Mouse (Mus musculus): ENCODE measurements at regions not wholly inside any gene's neighbourhood (a gene's known extent, or its start where the extent isn't known, plus 50 kb on each side); places are given as distances from the start of the nearest gene placed in this dataset.

- no peak for DNase-seq (ENCODE audit: low read depth, low spot score)
Observed at GRCm38 (mm10) chr7:130036235-130036634, 444.6 kb downstream of the Wdr11 start.

- no peak for DNase-seq (ENCODE audit: low read depth, low spot score)
Observed at GRCm38 (mm10) chr7:130036845-130037572, 445.3 kb downstream of the Wdr11 start.

- no peak for DNase-seq (ENCODE audit: low read depth, low spot score)
Observed at GRCm38 (mm10) chr7:130037573-130037925, 445.9 kb downstream of the Wdr11 start.

GRCm38 (mm10) chr7:130040596-130040995 lies 448.9 kb downstream of the Wdr11 start:
- no peak for DNase-seq (ENCODE audit: low read depth, low spot score)

- DNase-seq (ENCODE audit: low read depth, low spot score), result no peak
Observed at GRCm38 (mm10) chr7:130041402-130041965, 449.8 kb downstream of the Wdr11 start.

GRCm38 (mm10) chr7:130042296-130042910 lies 450.7 kb downstream of the Wdr11 start:
- no peak for DNase-seq (ENCODE audit: low read depth, low spot score)

- no peak for DNase-seq (ENCODE audit: low read depth, low spot score)
Observed at GRCm38 (mm10) chr7:130043397-130044234, 452.0 kb downstream of the Wdr11 start.

- DNase-seq (ENCODE audit: low read depth, low spot score), result no peak
Observed at GRCm38 (mm10) chr7:130044235-130044553, 452.5 kb downstream of the Wdr11 start.

GRCm38 (mm10) chr7:130044581-130044980 lies 452.9 kb downstream of the Wdr11 start:
- no peak for DNase-seq (ENCODE audit: low read depth, low spot score)

GRCm38 (mm10) chr7:130046086-130046485 lies 454.4 kb downstream of the Wdr11 start:
- no peak for DNase-seq (ENCODE audit: low read depth, low spot score)

GRCm38 (mm10) chr7:130047293-130048034 lies 455.8 kb downstream of the Wdr11 start:
- DNase-seq (ENCODE audit: low read depth, low spot score), result no peak

- no peak for DNase-seq (ENCODE audit: low read depth, low spot score)
Observed at GRCm38 (mm10) chr7:130048106-130048772, 456.6 kb downstream of the Wdr11 start.

- no peak for DNase-seq (ENCODE audit: low read depth, low spot score)
Observed at GRCm38 (mm10) chr7:130049461-130049860, 457.8 kb downstream of the Wdr11 start.

GRCm38 (mm10) chr7:130050120-130050519 lies 458.5 kb downstream of the Wdr11 start:
- no peak for DNase-seq (ENCODE audit: low read depth, low spot score)

GRCm38 (mm10) chr7:130052376-130052775 lies 460.7 kb downstream of the Wdr11 start:
- no peak for DNase-seq (ENCODE audit: low read depth, low spot score)

GRCm38 (mm10) chr7:130057708-130058107 lies 462.5 kb downstream of the Ate1 start:
- no peak for DNase-seq (ENCODE audit: low read depth, low spot score)

- DNase-seq (ENCODE audit: low read depth, low spot score), result no peak
Observed at GRCm38 (mm10) chr7:130058267-130058666, 461.9 kb downstream of the Ate1 start.

- DNase-seq (ENCODE audit: low read depth, low spot score), result no peak
Observed at GRCm38 (mm10) chr7:130059684-130060607, 460.2 kb downstream of the Ate1 start.

- no peak for DNase-seq (ENCODE audit: low read depth, low spot score)
Observed at GRCm38 (mm10) chr7:130064500-130064899, 455.7 kb downstream of the Ate1 start.

GRCm38 (mm10) chr7:130068316-130068715 lies 451.9 kb downstream of the Ate1 start:
- DNase-seq (ENCODE audit: low read depth, low spot score), result no peak

Data from CD4-positive, CD25-positive, alpha-beta regulatory T cell, adult 2 months (primary cell).